Mouse (Mus musculus): Measurements from ENCODE around the gene Atad1. TPM values are rescaled to one million over a fixed set of nuclear protein-coding genes. Genes with fewer than 3 reads are reported as not detected.

Gene Atad1
- polyA plus RNA-seq (2017; shearing (Covaris generic)), result 87.7 TPM

DNA sequence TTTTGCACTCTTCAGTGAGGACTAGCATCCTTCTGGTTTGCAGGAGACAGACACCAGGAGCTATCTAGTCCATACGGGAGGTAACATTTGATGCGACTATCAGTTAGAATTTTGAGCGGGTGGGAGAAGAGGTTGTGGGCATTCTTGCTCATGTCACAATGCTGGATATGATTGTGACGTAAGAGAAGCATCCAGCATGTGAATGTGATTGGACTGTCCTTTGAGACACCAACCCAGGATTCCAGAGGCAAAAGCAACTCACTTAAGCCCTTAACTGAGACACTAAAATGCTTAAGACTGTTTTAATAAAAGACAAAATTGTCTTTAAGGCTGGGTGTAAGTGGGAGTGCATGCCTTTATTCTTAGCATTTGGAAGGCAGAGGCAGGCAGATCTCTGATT is at the start of gene Atad1:
Atad1 (minus strand) TSS at position 101 of the 400 bp plus-strand sequence.

GRCm38 (mm10) chr19:32756900-32757725 is 17.5 kb upstream of the Atad1 start, which contains the start of gene Pten:
Gene Pten (plus strand): TSS chr19:32757497.

Other genes starting within 250 kb of the Atad1 start
- gene Papss2, start 144.0 kb downstream of the Atad1 start, polyA plus RNA-seq (2017; shearing (Covaris generic)), result 0.19 TPM
- 45.0 TPM for gene Pten, start 17.7 kb upstream of the Atad1 start, polyA plus RNA-seq (2017; shearing (Covaris generic))

Measured in naive thymus-derived CD4-positive, alpha-beta T cell, adult 5 months (primary cell).